Mouse (Mus musculus) cortical plate, adult 2 months (tissue): Measurements from ENCODE around the gene Glod4.

Experiments used
- CTCF ChIP-seq: fragments of 200-500 bp; IDR thresholded peaks from 2 replicates; pipeline ENCODE4 v1.5.1; 2011; ENCODE audit warnings: mild to moderate bottlenecking, control low read depth, low read length; ENCODE audit not compliant: insufficient read depth; ENCODE audit errors: extremely low read depth
- POLR2A ChIP-seq: fragments of 200-500 bp; IDR thresholded peaks from 2 replicates; pipeline ENCODE4 v1.6.1; 2011; ENCODE audit warnings: mild to moderate bottlenecking, low read length, control low read depth; ENCODE audit not compliant: insufficient read depth; ENCODE audit errors: extremely low read depth

- TF ChIP-seq CTCF (no peak), POLR2A (no peak)
Observed at GRCm38 (mm10) chr11:76074296-76075093, 169.0 kb downstream of the Glod4 start.
